In the genomic region with DNA sequence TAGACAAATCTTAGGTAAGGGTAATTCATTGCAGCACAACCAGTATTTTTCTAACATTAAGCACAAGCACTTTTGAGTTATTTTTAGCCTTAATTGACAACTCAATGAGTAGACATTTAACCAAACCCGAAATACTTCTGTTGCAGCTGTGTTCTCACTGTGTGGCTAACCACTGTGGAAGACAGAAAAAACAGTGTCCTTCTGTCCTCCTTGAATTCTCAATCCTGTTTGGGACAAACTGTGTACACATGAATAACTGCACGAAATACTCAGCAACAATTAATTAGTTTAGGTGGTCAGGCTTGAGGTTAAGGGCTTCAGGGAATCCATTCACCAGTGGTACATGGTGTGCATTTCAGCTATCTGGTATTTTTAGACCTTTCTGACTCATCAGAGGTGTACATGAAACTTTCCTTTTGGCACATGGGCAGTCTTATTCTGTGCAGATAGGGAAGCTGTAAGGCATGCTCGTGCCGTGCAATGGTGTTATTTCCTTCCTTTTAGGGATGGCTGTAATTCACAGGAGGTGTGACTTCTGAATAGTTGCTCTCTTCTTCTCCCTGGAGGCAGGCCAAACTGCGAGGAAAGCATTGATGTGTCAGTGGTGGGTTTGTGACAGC, we compare ENCODE assay signal across 17 mouse cellular contexts.
A peak's percentile ranks its signal among the peaks of the same experiment; 100 is the strongest.
DNase-seq lines count a peak whose midpoint lies in the region; ATAC-seq and TF ChIP-seq lines count a peak whose summit lies in the region.
"Had no signal": no experiment of that assay in that cellular context is flagged by ENCODE, and none has a peak within 500 bp of the region (broad histone marks: within the 10 kb centered on the region; RNA-seq: fewer than 3 reads in every experiment).

No protein-coding gene starts in this region.

- H3K9me3 ChIP-seq in heart, embryonic 16.5 days (replicated peaks; ENCODE audit: control insufficient read depth, low read length), result no peaks in the 10 kb centered on the region
- H3K9me3 ChIP-seq: embryonic facial prominence, embryonic 12.5 days; lung, embryonic 15.5 days had no signal

- no peak overlapping the region for H3ac ChIP-seq in C2C12 (ENCODE audit: control insufficient read depth, insufficient read length, low read depth)

- TF ChIP-seq CTCF in C2C12 (IDR thresholded peaks at IDR 0.05; ENCODE audit: control insufficient read depth, insufficient read depth, insufficient read length), result no peak

- H3K36me3 ChIP-seq in heart, embryonic 16.5 days (ENCODE audit: control insufficient read depth, insufficient read depth), result no peaks in the 10 kb centered on the region
- H3K36me3 ChIP-seq in C2C12 (ENCODE audit: control insufficient read depth, insufficient read depth), result no peaks in the 10 kb centered on the region
- H3K36me3 ChIP-seq: embryonic facial prominence, embryonic 12.5 days; lung, embryonic 15.5 days had no signal

- DNase-seq in heart, adult 11 months, result no peak
- peak; percentile 27 for DNase-seq in 3T3-L1 (ENCODE audit: low read depth, low spot score)
- DNase-seq in layer of hippocampus, adult 9-10 months (ENCODE audit: low spot score), result no peak
- DNase-seq in kidney, postnatal 25 days, result no peak
- DNase-seq: adrenal gland, postnatal 14 days; cerebellum, postnatal 14 days; gastrocnemius, postnatal 25 days; kidney, adult 9 months; liver; midbrain, embryonic 14.5 days; thymus, postnatal 25 days had no signal

- peaks cover 8% of the 10 kb centered on the region; the same call in 1 of the 2 replicates for H3K4me1 ChIP-seq in heart, embryonic 16.5 days (ENCODE audit: control insufficient read depth, insufficient read depth, low read length)
- H3K4me1 ChIP-seq: embryonic facial prominence, embryonic 12.5 days had no signal

- no peaks in the 10 kb centered on the region for H3K79me2 ChIP-seq in C2C12 (ENCODE audit: control insufficient read depth, insufficient read depth)

- no peak overlapping the region for H3K4me3 ChIP-seq in heart, embryonic 16.5 days (ENCODE audit: low read length)
- no peak overlapping the region for H3K4me3 ChIP-seq in C2C12 (ENCODE audit: insufficient read depth, poor library complexity, severe bottlenecking)
- H3K4me3 ChIP-seq: embryonic facial prominence, embryonic 12.5 days; lung, embryonic 15.5 days had no signal

- no peak overlapping the region for H3K4me2 ChIP-seq in heart, embryonic 16.5 days (ENCODE audit: low read depth, low read length)
- H3K4me2 ChIP-seq: embryonic facial prominence, embryonic 12.5 days; lung, embryonic 15.5 days had no signal

- peak overlapping the region; percentile 71 for H3K27ac ChIP-seq in heart, embryonic 16.5 days (ENCODE audit: low read length)
- H3K27ac ChIP-seq: embryonic facial prominence, embryonic 12.5 days; lung, embryonic 15.5 days had no signal

- no peak overlapping the region for H3K9ac ChIP-seq in heart, embryonic 16.5 days (ENCODE audit: low read length)
- H3K9ac ChIP-seq: embryonic facial prominence, embryonic 12.5 days; lung, embryonic 15.5 days had no signal

- H3K27me3 ChIP-seq in heart, embryonic 16.5 days (ENCODE audit: control insufficient read depth, insufficient read depth, low read length), result no peaks in the 10 kb centered on the region
- no peaks in the 10 kb centered on the region for H3K27me3 ChIP-seq in C2C12 (ENCODE audit: control insufficient read depth, insufficient read depth, insufficient read length)
- H3K27me3 ChIP-seq: embryonic facial prominence, embryonic 12.5 days; lung, embryonic 15.5 days had no signal

- 19% methylated on average over 5 of the region's 5 CpGs for WGBS in heart, embryonic 16.5 days

- no peaks in the 10 kb centered on the region for H3K79me3 ChIP-seq in C2C12 (ENCODE audit: low read depth)

- peak; percentile 76 for ATAC-seq in heart, embryonic 16.5 days (replicated peaks; ENCODE audit: extremely low read depth, insufficient read depth, low FRiP score)
- 0 out of 2 replicates have a peak, but pooled peaks have one; percentile 17 for ATAC-seq in granulocyte monocyte progenitor cell, adult 5-6 weeks (replicated peaks; ENCODE audit: poor library complexity, severe bottlenecking)
- ATAC-seq: forebrain, embryonic 16.5 days had no signal

TF ChIP-seq in C2C12, 6 proteins besides CTCF, POLR2A, EP300 and RAD21:
- TF ChIP-seq CEBPB (IDR thresholded peaks at IDR 0.05; ENCODE audit: low read depth), result no peak
- TF ChIP-seq MYOD1 (IDR thresholded peaks at IDR 0.05; ENCODE audit: control insufficient read depth, insufficient read length, low read depth), result peak; percentile 48
